Mouse (Mus musculus): ENCODE results near the gene Tceal6.
"Not testable (repeated sequence)": the region's sequence is repeated elsewhere in the genome, so short reads cannot be mapped to it uniquely, and the experiment has no call there.

Tceal6 gene

DNA sequence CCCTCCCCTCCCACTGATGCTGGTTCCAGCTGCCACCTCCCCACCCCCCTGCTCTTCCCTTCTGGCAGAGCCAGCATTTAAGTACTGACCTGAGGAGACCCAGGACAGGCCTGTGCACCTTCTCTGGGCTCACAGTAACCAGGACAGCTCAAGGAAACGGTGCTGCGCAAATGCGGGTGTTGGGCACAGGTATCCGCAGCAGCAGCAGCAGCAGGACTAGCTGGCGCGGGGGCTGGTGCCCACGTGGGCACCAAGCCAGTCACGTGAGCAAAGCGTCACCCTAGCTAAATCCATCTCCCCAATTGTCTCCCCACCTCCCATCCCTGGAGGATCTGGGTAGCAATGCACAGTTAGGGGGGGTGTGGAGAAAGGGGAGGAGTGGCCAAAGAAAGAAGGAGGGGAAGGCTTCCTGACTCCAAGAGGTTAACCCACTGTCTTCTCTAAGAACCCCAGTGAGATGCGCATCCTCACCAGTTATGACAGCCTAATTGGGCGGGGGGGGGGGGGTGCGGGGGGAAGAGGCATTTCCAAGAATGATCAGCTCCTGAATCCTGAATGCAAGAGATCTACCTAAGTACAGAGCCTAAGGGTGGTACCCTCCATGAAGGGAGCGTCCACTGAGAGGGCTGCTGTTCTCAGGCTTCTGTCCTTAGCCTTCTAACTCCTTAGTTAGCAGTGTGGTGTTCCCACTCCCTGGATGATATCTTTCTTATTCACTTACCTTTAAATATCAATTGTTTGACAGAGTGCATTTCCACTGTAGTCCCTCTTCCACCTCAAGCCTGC is at the start of gene Tceal6:
TSS of gene Tceal6 (minus strand) at position 252 of the 786 bp plus-strand sequence.
- DNase-seq (ENCODE audit: low spot score in 2 of 2): peak; percentile 23 to 47

DNA sequence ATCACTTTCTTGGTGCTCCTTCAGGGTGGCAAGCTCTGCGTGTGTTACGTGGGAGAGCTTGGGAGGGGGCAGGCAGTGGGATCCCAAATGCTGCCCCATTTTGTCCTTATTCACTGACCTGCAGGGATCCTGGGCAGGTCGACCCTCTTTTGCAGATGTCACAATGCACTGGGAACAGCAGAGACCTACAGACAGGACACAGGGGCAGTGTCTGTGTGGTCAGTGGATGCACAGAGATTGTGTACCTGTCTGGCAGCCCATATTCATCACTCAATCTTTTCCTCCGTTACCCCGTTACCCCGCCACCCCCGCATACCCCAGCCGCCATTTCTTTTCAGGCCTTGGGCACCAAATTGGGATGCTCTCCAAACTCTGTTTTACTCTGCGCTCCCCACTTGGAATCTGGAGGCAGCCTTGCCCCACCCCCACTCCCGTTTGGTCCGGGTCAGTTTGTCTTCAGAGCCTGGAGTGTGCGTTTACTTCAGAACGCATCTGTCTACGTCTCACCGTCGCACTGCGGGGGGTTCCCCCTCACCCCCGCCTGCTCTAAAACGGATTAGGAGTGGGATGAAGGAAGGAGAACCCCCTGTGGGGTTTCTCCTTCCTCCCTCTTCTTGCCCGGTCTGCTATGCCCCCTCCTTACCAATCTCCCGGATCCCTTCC is 583 bp downstream of the Tceal6 start:
- DNase-seq (ENCODE audit: low spot score in 2 of 2): peak; percentile 14 to 19

DNA sequence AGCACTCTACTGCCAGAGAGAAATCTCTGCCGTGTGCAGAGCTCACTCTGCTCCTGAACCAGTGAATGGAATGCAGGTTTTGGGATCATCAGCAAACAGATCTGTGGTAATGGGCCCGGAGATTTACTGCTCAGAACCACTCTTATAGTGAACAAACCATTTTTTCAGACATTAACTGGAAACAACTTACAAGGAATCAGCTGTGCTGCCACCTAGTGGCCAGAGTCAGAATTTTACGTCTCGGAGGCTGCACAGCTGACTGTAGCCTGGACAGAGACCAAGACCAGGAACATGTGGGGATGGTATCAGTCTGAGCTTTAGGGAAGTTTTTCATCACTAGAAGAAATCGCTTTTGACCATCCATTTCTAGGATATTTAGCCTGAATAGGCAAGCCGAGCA is 20.6 kb downstream of the Tceal6 start:
- not testable (repeated sequence) for DNase-seq (ENCODE audit: low spot score in 2 of 2)

DNA sequence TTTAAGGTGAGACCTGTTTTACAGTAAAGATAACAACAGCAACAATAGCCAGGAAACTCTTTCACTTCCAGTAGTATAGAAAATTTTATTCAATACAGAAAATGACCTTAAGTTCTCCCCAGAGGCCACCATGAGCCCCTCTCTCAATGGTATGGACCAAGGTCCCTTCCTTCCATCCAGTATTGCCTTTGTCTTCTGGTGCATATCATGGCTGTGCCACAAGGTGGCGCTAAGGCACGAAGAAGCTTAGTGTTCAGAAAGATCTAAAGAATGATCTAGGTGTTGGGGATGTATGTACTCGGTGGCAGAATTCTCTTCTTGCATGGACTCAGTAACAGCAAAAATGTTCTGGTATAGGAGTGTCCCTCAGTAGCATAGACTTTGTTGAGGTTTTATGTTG is 21.8 kb downstream of the Tceal6 start:
- DNase-seq (ENCODE audit: low spot score in 2 of 2): not testable (repeated sequence)

DNA sequence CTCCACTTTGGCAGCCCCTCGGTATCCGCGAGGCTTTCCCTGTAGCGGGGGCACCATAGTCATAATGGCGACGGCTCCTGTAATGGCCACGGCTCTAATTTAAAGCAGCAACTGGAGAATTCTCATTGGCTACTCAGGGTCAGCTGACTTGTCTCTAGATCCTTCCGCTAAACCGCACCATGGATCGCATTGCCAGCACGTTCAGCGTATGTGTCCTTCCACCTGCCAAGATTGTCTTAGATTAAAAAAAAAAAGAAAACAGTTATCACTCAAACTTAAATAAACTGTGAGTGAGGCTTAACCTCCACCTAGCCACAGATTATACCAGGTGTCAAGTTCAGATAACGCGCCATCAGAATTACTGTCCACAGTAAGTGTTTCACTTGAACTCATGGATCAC is 33.0 kb downstream of the Tceal6 start, which contains the start of gene Gm15023:
TSS of gene Gm15023 (minus strand) at position 101 of the 400 bp plus-strand sequence.
- not testable (repeated sequence) for DNase-seq (ENCODE audit: low spot score in 2 of 2)
